20 mouse cellular contexts compared by ENCODE assay signal in genomic region chr17:30825731-30826304, GRCm38 (mm10).
DNase-seq lines count a peak whose midpoint lies in the region; ATAC-seq lines count a peak whose summit lies in the region.
"Had no signal": no experiment of that assay in that cellular context is flagged by ENCODE, and none has a peak within 500 bp of the region (broad histone marks: within the 10 kb centered on the region; RNA-seq: fewer than 3 reads in every experiment).

No protein-coding gene starts in this region.

- H3K27ac ChIP-seq in forebrain, embryonic 14.5 days (ENCODE audit: low read depth, low read length): no peak overlapping the region
- no peak overlapping the region for H3K27ac ChIP-seq in forebrain, embryonic 12.5 days
- 0 out of 2 replicates have a peak overlapping the region, but pooled peaks have one; percentile 2 for H3K27ac ChIP-seq in hindbrain, embryonic 12.5 days
- peak overlapping the region; percentile 25; the same call in 1 of the 2 replicates for H3K27ac ChIP-seq in midbrain, embryonic 13.5 days
- H3K27ac ChIP-seq: forebrain, embryonic 15.5 days; liver, embryonic 12.5 days; neural tube, embryonic 12.5 days; stomach, embryonic 15.5 days had no signal

- WGBS in forebrain, embryonic 14.5 days: 43% methylated on average over 11 of the region's 11 CpGs
- 41% methylated on average over 11 of the region's 11 CpGs for WGBS in forebrain, embryonic 12.5 days
- WGBS in hindbrain, embryonic 12.5 days: 24% methylated on average over 11 of the region's 11 CpGs
- WGBS in midbrain, embryonic 13.5 days: 12% methylated on average over 11 of the region's 11 CpGs

- no peaks in the 10 kb centered on the region for H3K27me3 ChIP-seq in forebrain, embryonic 14.5 days (replicated peaks; ENCODE audit: control insufficient read depth, insufficient read depth, low read length)
- no peaks in the 10 kb centered on the region for H3K27me3 ChIP-seq in forebrain, embryonic 12.5 days
- no peaks in the 10 kb centered on the region for H3K27me3 ChIP-seq in hindbrain, embryonic 12.5 days
- no peaks in the 10 kb centered on the region for H3K27me3 ChIP-seq in midbrain, embryonic 13.5 days
- H3K27me3 ChIP-seq: CH12.LX; forebrain, embryonic 15.5 days; liver, embryonic 12.5 days; neural tube, embryonic 12.5 days; stomach, embryonic 15.5 days had no signal

- no peak overlapping the region for H3K4me3 ChIP-seq in forebrain, embryonic 14.5 days (ENCODE audit: low read depth, low read length)
- H3K4me3 ChIP-seq in forebrain, embryonic 12.5 days (replicated peaks): no peak overlapping the region
- no peak overlapping the region for H3K4me3 ChIP-seq in hindbrain, embryonic 12.5 days
- H3K4me3 ChIP-seq in midbrain, embryonic 13.5 days (replicated peaks): no peak overlapping the region
- H3K4me3 ChIP-seq: forebrain, embryonic 15.5 days; liver, embryonic 12.5 days; neural tube, embryonic 12.5 days; stomach, embryonic 15.5 days had no signal

- peak; percentile 46 for DNase-seq in forebrain, embryonic 14.5 days (ENCODE audit: low spot score)
- DNase-seq in ES-CJ7 (ENCODE audit: low read depth, low spot score) (peak; percentile 82), adipocyte (ENCODE audit: low spot score) (no peak)
- no peak for DNase-seq in kidney, postnatal 4 days
- no peak for DNase-seq in spleen, postnatal 14 days (ENCODE audit: low spot score in 2 of 2)
- DNase-seq: cerebellum, adult 18-20 months; gastrocnemius, postnatal 36 days; kidney, adult 11 months; kidney, postnatal 10 days; left cerebral cortex, postnatal 4 days had no signal

- no peak for ATAC-seq in forebrain, embryonic 14.5 days
- no peak for ATAC-seq in forebrain, embryonic 12.5 days (ENCODE audit: low FRiP score)
- no peak for ATAC-seq in hindbrain, embryonic 12.5 days (ENCODE audit: low FRiP score)
- ATAC-seq in midbrain, embryonic 13.5 days: peak; percentile 50
- ATAC-seq: forebrain, embryonic 15.5 days; liver, embryonic 12.5 days; Patski had no signal

- no peaks in the 10 kb centered on the region for H3K36me3 ChIP-seq in forebrain, embryonic 14.5 days (ENCODE audit: control insufficient read depth, insufficient read depth, low read length)
- no peaks in the 10 kb centered on the region for H3K36me3 ChIP-seq in forebrain, embryonic 12.5 days (replicated peaks)
- no peaks in the 10 kb centered on the region for H3K36me3 ChIP-seq in hindbrain, embryonic 12.5 days
- no peaks in the 10 kb centered on the region for H3K36me3 ChIP-seq in midbrain, embryonic 13.5 days
- H3K36me3 ChIP-seq: forebrain, embryonic 15.5 days; liver, embryonic 12.5 days; neural tube, embryonic 12.5 days; stomach, embryonic 15.5 days had no signal

- peaks cover 3% of the 10 kb centered on the region; the same call in 1 of the 2 replicates for H3K4me1 ChIP-seq in forebrain, embryonic 14.5 days (ENCODE audit: control insufficient read depth, insufficient read depth, low read length)
- H3K4me1 ChIP-seq in forebrain, embryonic 12.5 days: peaks cover 5% of the 10 kb centered on the region; the same call in 1 of the 2 replicates
- 0 out of 2 replicates have a peak, but pooled peaks cover 2% of the 10 kb centered on the region for H3K4me1 ChIP-seq in hindbrain, embryonic 12.5 days
- H3K4me1 ChIP-seq in midbrain, embryonic 13.5 days (replicated peaks): peaks cover 7% of the 10 kb centered on the region; the same call in 1 of the 2 replicates
- H3K4me1 ChIP-seq: forebrain, embryonic 15.5 days; liver, embryonic 12.5 days; neural tube, embryonic 12.5 days; stomach, embryonic 15.5 days had no signal

- no peaks in the 10 kb centered on the region for H3K9me3 ChIP-seq in forebrain, embryonic 14.5 days (replicated peaks; ENCODE audit: control insufficient read depth, low read length)
- H3K9me3 ChIP-seq in forebrain, embryonic 12.5 days: no peaks in the 10 kb centered on the region
- H3K9me3 ChIP-seq in hindbrain, embryonic 12.5 days (replicated peaks): no peaks in the 10 kb centered on the region
- no peaks in the 10 kb centered on the region for H3K9me3 ChIP-seq in midbrain, embryonic 13.5 days
- H3K9me3 ChIP-seq: forebrain, embryonic 15.5 days; liver, embryonic 12.5 days; neural tube, embryonic 12.5 days; stomach, embryonic 15.5 days had no signal

- H3K4me2 ChIP-seq in forebrain, embryonic 14.5 days (ENCODE audit: low read length): no peak overlapping the region
- H3K4me2 ChIP-seq in forebrain, embryonic 12.5 days: no peak overlapping the region
- no peak overlapping the region for H3K4me2 ChIP-seq in hindbrain, embryonic 12.5 days (replicated peaks)
- H3K4me2 ChIP-seq in midbrain, embryonic 13.5 days (replicated peaks): peak overlapping the region; percentile 21
- H3K4me2 ChIP-seq: forebrain, embryonic 15.5 days; heart, embryonic 11.5 days; liver, embryonic 12.5 days; neural tube, embryonic 12.5 days; stomach, embryonic 15.5 days had no signal

- no peak overlapping the region for H3K9ac ChIP-seq in forebrain, embryonic 14.5 days (ENCODE audit: low read length)
- no peak overlapping the region for H3K9ac ChIP-seq in forebrain, embryonic 12.5 days
- no peak overlapping the region for H3K9ac ChIP-seq in hindbrain, embryonic 12.5 days
- H3K9ac ChIP-seq in midbrain, embryonic 13.5 days (replicated peaks): no peak overlapping the region
- H3K9ac ChIP-seq: forebrain, embryonic 15.5 days; liver, embryonic 12.5 days; neural tube, embryonic 12.5 days; stomach, embryonic 15.5 days had no signal

Comparison
In these comparisons a context has a peak if more than half of its experiments do, and no peak if none do; other contexts are left out.
1. DNase-seq: peak in forebrain, embryonic 14.5 days (single experiment) and ES-CJ7 (single experiment); none in adipocyte (single experiment), kidney, postnatal 4 days (0 of 2) and spleen, postnatal 14 days (0 of 2).
2. H3K27ac ChIP-seq: peak in hindbrain, embryonic 12.5 days (single experiment) and midbrain, embryonic 13.5 days (single experiment); none in forebrain, embryonic 14.5 days (single experiment) and forebrain, embryonic 12.5 days (single experiment).